32 mouse cellular contexts compared by ENCODE assay signal in the genomic region with DNA sequence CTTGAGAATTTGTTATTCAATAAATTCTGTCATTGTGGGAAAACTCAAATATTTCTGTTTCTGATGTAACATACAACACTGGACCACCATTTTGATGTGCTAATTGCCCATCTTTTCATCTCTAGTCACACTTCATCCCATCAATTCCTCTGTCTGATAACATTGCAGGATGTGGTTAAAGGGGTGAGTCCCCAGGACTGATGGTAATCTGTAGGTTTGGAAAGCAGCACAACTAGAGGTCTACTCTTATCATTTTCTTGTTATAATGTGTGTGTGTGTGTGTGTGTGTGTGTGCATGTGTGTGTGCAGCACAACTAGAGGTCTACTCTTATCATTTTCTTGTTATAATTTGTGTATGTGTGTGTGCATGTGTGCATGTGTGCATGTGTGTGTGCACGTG.
"Had no signal": no experiment of that assay in that cellular context is flagged by ENCODE, and none has a peak within 500 bp of the region (broad histone marks: within the 10 kb centered on the region; RNA-seq: fewer than 3 reads in every experiment).

No protein-coding gene starts in this region.

- H3K4me2 ChIP-seq: limb, embryonic 12.5 days; limb, embryonic 13.5 days; limb, embryonic 15.5 days; liver, embryonic 11.5 days; liver, embryonic 12.5 days; liver, embryonic 13.5 days; liver, embryonic 15.5 days; lung, embryonic 14.5 days; lung, embryonic 15.5 days; midbrain, embryonic 11.5 days; midbrain, embryonic 12.5 days; midbrain, embryonic 13.5 days; midbrain, embryonic 15.5 days; neural tube, embryonic 12.5 days had no signal

- H3K9me3 ChIP-seq: limb, embryonic 12.5 days; limb, embryonic 13.5 days; limb, embryonic 15.5 days; liver, embryonic 12.5 days; liver, embryonic 13.5 days; liver, embryonic 15.5 days; lung, embryonic 15.5 days; megakaryocyte, embryonic 14.5 days; midbrain, embryonic 10.5 days; midbrain, embryonic 12.5 days; midbrain, embryonic 13.5 days; midbrain, embryonic 15.5 days; neural tube, embryonic 12.5 days had no signal

- H3K27ac ChIP-seq: left cerebral cortex, adult 2 months; limb, embryonic 12.5 days; limb, embryonic 13.5 days; limb, embryonic 15.5 days; liver, embryonic 12.5 days; liver, embryonic 13.5 days; liver, embryonic 14.5 days; liver, embryonic 15.5 days; lung, embryonic 15.5 days; macrophage; midbrain, embryonic 10.5 days; midbrain, embryonic 12.5 days; midbrain, embryonic 13.5 days; midbrain, embryonic 15.5 days; neural tube, embryonic 12.5 days had no signal

- H3K27me3 ChIP-seq: limb, embryonic 12.5 days; limb, embryonic 15.5 days; liver, embryonic 12.5 days; liver, embryonic 13.5 days; liver, embryonic 15.5 days; lung, embryonic 15.5 days; megakaryocyte, embryonic 14.5 days; midbrain, embryonic 12.5 days; midbrain, embryonic 13.5 days; midbrain, embryonic 15.5 days; neural tube, embryonic 12.5 days had no signal

- ATAC-seq: liver, embryonic 12.5 days; liver, postnatal 0 days; lung, postnatal 0 days; midbrain, embryonic 13.5 days; midbrain, embryonic 15.5 days; midbrain, embryonic 16.5 days had no signal

- H3K4me3 ChIP-seq: left cerebral cortex, adult 2 months; limb, embryonic 12.5 days; limb, embryonic 13.5 days; limb, embryonic 15.5 days; liver, embryonic 12.5 days; liver, embryonic 13.5 days; liver, embryonic 15.5 days; lung, embryonic 15.5 days; megakaryocyte, embryonic 14.5 days; midbrain, embryonic 10.5 days; midbrain, embryonic 12.5 days; midbrain, embryonic 13.5 days; midbrain, embryonic 15.5 days; myocyte; neural tube, embryonic 12.5 days had no signal

- DNase-seq: left cerebral cortex, postnatal 4 days; liver; liver, embryonic 13.5 days; liver, postnatal 0 days; lung, adult 18-20 months; lung, adult 2 months; lung, embryonic 14.5 days; lung, postnatal 10 days; lung, postnatal 14 days; lung, postnatal 36 days; lung, postnatal 4 days; midbrain, embryonic 14.5 days had no signal

- H3K9ac ChIP-seq: limb, embryonic 12.5 days; limb, embryonic 13.5 days; limb, embryonic 15.5 days; liver, embryonic 12.5 days; liver, embryonic 13.5 days; liver, embryonic 14.5 days; liver, embryonic 15.5 days; liver, postnatal 0 days; lung, embryonic 14.5 days; lung, embryonic 15.5 days; midbrain, embryonic 12.5 days; midbrain, embryonic 13.5 days; midbrain, embryonic 15.5 days; neural tube, embryonic 12.5 days had no signal

- H3K36me3 ChIP-seq: limb, embryonic 12.5 days; limb, embryonic 13.5 days; limb, embryonic 15.5 days; liver, embryonic 12.5 days; liver, embryonic 13.5 days; liver, embryonic 15.5 days; lung, embryonic 15.5 days; midbrain, embryonic 10.5 days; midbrain, embryonic 12.5 days; midbrain, embryonic 13.5 days; midbrain, embryonic 15.5 days; neural tube, embryonic 12.5 days had no signal

- H3K4me1 ChIP-seq: limb, embryonic 12.5 days; limb, embryonic 15.5 days; liver, embryonic 12.5 days; liver, embryonic 13.5 days; liver, embryonic 15.5 days; lung, embryonic 15.5 days; megakaryocyte, embryonic 14.5 days; midbrain, embryonic 10.5 days; midbrain, embryonic 12.5 days; midbrain, embryonic 13.5 days; midbrain, embryonic 15.5 days; neural tube, embryonic 12.5 days had no signal
